Mouse (Mus musculus) cortical plate, adult 2 months (tissue): Measurements from ENCODE around the gene Celf1. TPM values are rescaled to one million over a fixed set of nuclear protein-coding genes. Genes with fewer than 3 reads are reported as not detected.
"Not testable (repeated sequence)": the region's sequence is repeated elsewhere in the genome, so short reads cannot be mapped to it uniquely, and the experiment has no call there.

ENCODE experiments used
- H3K27ac ChIP-seq: fragments of 200-500 bp; 2 replicates; pipeline ENCODE4 v1.5.1; 2012; ENCODE audit warnings: low read length, control low read depth, inconsistent platforms; ENCODE audit not compliant: insufficient read depth
- H3K4me1 ChIP-seq: fragments of 200-500 bp; 2 replicates; pipeline ENCODE4 v1.6.1; 2011; ENCODE audit warnings: low read length; ENCODE audit not compliant: control insufficient read depth, insufficient read depth
- H3K4me3 ChIP-seq: fragments of 200-500 bp; 2 replicates; pipeline ENCODE4 v1.5.1; 2011; ENCODE audit warnings: mild to moderate bottlenecking, low read length, control low read depth; ENCODE audit not compliant: insufficient read depth
- CTCF ChIP-seq: fragments of 200-500 bp; IDR thresholded peaks from 2 replicates; pipeline ENCODE4 v1.5.1; 2011; ENCODE audit warnings: mild to moderate bottlenecking, control low read depth, low read length; ENCODE audit not compliant: insufficient read depth; ENCODE audit errors: extremely low read depth
- POLR2A ChIP-seq: fragments of 200-500 bp; IDR thresholded peaks from 2 replicates; pipeline ENCODE4 v1.6.1; 2011; ENCODE audit warnings: mild to moderate bottlenecking, low read length, control low read depth; ENCODE audit not compliant: insufficient read depth; ENCODE audit errors: extremely low read depth
- polyA plus RNA-seq: library from polyadenylated mRNA; depleted of rRNA; stranded (reverse); fragments of >200 nt; gene quantifications from 2 replicates; pipeline ENCODE4 v1.2.3, GENCODE M21; 2012

The Celf1 gene
- polyA plus RNA-seq, 1 experiment: 107 TPM

DNA sequence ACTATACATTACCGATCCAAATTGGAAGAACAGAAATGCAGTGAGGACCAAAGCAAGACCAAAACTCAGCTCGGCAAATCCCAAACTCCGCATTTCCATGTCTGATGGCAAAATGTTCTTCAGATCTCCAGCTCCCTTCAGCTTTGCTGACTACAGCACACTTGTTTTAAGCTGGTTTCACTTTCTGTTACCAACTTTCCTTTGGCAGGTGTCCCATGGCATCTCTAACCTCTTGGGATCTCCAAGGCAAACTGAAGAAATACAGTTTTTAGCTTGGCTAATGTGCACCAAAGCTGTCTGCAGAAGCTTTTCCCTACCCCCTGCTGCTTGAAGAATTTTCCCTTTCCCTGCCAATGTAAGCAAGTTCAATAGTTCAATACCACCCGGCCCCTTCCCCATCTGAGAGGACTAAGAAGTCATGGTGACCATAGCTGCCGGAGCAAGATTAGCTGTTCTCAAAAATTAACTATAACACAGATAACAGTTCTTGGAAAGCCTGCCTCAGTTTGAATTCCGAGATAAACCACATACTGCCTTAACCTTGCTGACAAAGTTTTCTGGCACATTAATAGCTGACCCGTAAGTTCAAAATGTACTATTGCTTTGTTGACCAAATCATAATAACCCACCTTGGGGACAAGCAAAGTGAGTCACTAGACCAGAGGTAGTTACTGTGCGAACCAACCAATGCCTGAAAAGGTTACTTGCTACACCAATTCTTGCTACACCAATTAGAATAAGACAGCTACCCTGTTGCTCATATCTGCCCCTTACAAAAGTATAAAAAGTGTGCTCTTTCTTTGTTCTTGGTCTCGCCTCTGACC lies 87.4 kb downstream of the Celf1 start:
- no peak overlapping the region for H3K27ac ChIP-seq
- TF ChIP-seq CTCF: no peak
- no peak for TF ChIP-seq POLR2A
- no peak overlapping the region for H3K4me3 ChIP-seq
- H3K4me1 ChIP-seq: peaks cover 12% of the 10 kb centered on the region

DNA sequence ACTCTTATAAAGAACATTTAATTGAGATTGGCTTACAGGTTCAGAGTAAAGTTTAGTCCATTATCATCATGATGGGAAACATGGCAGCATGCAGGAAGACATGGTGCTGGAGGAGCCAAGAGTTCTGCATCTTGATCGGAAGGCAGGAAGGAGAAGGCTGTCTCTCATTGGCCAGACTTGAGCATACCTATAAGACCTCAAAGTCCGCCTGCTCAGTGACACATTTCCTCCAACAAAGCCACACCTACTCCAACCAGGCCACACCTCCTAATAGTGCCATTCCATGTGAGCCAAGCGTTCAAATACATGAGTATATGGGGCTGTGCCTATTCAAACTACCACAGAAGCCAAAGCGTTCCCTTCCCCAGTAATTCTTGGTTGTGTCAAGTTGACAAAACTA lies 91.0 kb downstream of the Celf1 start:
- no peak overlapping the region for H3K27ac ChIP-seq
- TF ChIP-seq POLR2A (no peak), CTCF (no peak)
- no peaks in the 10 kb centered on the region; the same call in 1 of the 2 replicates for H3K4me1 ChIP-seq
- H3K4me3 ChIP-seq: no peak overlapping the region

GRCm38 (mm10) chr2:91033000-91033399 lies 92.8 kb downstream of the Celf1 start:
- Histone ChIP-seq H3K4me3 (no peak overlapping the region), H3K27ac (no peak overlapping the region), H3K4me1 (no peaks in the 10 kb centered on the region)
- TF ChIP-seq CTCF (no peak), POLR2A (no peak)

- H3K4me1 ChIP-seq: no peaks in the 10 kb centered on the region
- no peak within 1 kb of the TSS for H3K27ac ChIP-seq
- no peak for TF ChIP-seq POLR2A
- TF ChIP-seq CTCF: no peak
- H3K4me3 ChIP-seq: no peak within 1 kb of the TSS
Measured at GRCm38 (mm10) chr2:91035385-91035784, 95.2 kb downstream of the Celf1 start, which contains the start of gene Rapsn. Gene Rapsn, plus strand, starts transcription at chr2:91035620.

DNA sequence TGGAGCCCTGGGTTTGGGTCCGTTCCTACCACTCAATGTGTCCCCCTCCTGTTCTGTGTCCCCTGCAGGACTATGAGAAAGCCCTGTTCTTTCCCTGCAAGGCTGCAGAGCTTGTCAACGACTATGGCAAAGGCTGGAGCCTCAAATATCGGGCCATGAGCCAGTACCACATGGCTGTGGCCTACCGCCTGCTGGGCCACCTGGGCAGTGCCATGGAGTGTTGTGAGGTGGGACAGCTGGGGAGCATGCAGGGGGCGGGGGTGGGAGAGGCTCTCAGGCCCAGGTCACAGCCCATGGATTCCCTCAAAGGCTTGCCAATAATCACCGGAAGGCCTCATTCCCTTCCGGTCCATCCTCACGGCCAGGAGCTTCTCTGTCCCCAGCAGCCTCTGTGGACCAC lies 101.6 kb downstream of the Celf1 start:
- Histone ChIP-seq H3K4me1 (no peaks in the 10 kb centered on the region), H3K27ac (no peak overlapping the region), H3K4me3 (no peak overlapping the region)
- TF ChIP-seq POLR2A (no peak), CTCF (no peak)

- no peaks in the 10 kb centered on the region for H3K4me1 ChIP-seq
- TF ChIP-seq POLR2A (no peak), CTCF (no peak)
- H3K4me3 ChIP-seq: no peak overlapping the region
- H3K27ac ChIP-seq: no peak overlapping the region
Measured at GRCm38 (mm10) chr2:91042651-91043398, 102.6 kb downstream of the Celf1 start.

GRCm38 (mm10) chr2:91044727-91045126 lies 104.5 kb downstream of the Celf1 start:
- no peak overlapping the region for H3K4me3 ChIP-seq
- H3K27ac ChIP-seq: no peak overlapping the region
- no peaks in the 10 kb centered on the region for H3K4me1 ChIP-seq
- TF ChIP-seq POLR2A: no peak
- no peak for TF ChIP-seq CTCF

DNA sequence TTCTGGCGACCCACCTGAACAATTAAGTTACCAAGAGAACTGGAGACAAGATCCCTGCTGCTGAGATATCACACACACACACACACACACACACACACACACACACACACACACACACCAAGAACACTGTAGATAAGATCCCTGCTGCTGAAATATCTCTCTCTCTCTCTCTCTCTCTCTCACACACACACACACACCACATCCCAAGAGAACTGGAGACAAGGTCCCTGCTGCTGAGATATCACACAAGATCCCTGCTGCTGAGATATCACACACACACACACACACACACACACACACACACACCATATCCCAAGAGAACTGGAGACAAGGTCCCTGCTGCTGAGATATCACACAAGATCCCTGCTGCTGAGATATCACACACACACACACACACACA lies 105.6 kb downstream of the Celf1 start:
- not testable (repeated sequence) for H3K4me3 ChIP-seq, H3K4me1 ChIP-seq, H3K27ac ChIP-seq

DNA sequence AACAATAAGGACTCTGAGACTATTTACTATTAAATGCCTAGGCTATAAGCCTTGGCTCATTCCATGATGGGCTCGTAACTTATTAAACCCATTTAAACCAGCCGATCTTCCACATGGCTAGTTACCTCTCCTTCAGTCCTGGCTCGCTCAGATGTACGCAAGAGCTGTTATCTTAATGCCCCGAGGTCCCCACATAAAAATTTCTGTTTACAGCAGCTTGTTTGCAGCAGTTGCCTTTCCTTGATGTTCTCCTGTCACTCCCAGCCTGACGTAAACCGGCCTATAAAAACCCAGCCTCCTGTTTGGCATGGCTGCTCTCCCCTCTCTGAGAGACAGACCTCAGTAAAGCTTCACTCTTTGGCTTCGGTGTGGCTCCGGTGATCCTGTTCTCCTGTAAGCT lies 107.2 kb downstream of the Celf1 start:
- Histone ChIP-seq H3K4me1 (no peaks in the 10 kb centered on the region), H3K4me3 (no peak overlapping the region), H3K27ac (no peak overlapping the region)
- TF ChIP-seq CTCF (no peak), POLR2A (no peak)

GRCm38 (mm10) chr2:91051917-91052316 lies 111.7 kb downstream of the Celf1 start:
- Histone ChIP-seq H3K4me3 (no peak overlapping the region), H3K4me1 (peaks cover 5% of the 10 kb centered on the region; the same call in 1 of the 2 replicates), H3K27ac (no peak overlapping the region)
- no peak for TF ChIP-seq CTCF
